Mouse (Mus musculus) MEL (cell line): ENCODE measurements around the gene Naa11. TPM values are rescaled to one million over a fixed set of nuclear protein-coding genes. Genes with fewer than 3 reads are reported as not detected.

Experiments
- DNase-seq: peaks from one replicate; pipeline ENCODE4 v3.0.0; 2011; ENCODE audit warnings: low read depth, low spot score
- H3K27ac ChIP-seq: 2 replicates; pipeline ENCODE4 v1.5.1; 2012; ENCODE audit warnings: low read depth, mild to moderate bottlenecking, control low read depth, low read length, moderate library complexity; ENCODE audit not compliant: control insufficient read depth
- H3K27me3 ChIP-seq, 2 experiments: fragments of 150-350 bp in 1 of 2; sonication (generic) in 1 of 2; 2 replicates each; pipeline ENCODE4 v1.6.1; 2012; ENCODE audit warnings: low read length in 2 of 2, mild to moderate bottlenecking in 2 of 2, improper control_type of control experiment in 1 of 2, moderate library complexity in 1 of 2; ENCODE audit not compliant: insufficient read depth in 2 of 2, control insufficient read depth in 1 of 2
- H3K36me3 ChIP-seq, 2 experiments: 2 replicates each; pipeline ENCODE4 v1.6.1; 2012 to 2014; ENCODE audit warnings: low read length in 2 of 2, improper control_type of control experiment in 1 of 2, inconsistent platforms in 1 of 2, mild to moderate bottlenecking in 1 of 2; ENCODE audit not compliant: insufficient read depth in 2 of 2, control insufficient read depth in 1 of 2
- H3K4me1 ChIP-seq, 2 experiments: fragments of 150-350 bp in 1 of 2; sonication (generic) in 1 of 2; 2 replicates each; pipeline ENCODE4 v1.6.1; 2012; ENCODE audit warnings: low read length in 2 of 2, improper control_type of control experiment in 1 of 2, mild to moderate bottlenecking in 1 of 2; ENCODE audit not compliant: insufficient read depth in 2 of 2, control insufficient read depth in 1 of 2
- H3K4me3 ChIP-seq, 2 experiments: fragments of 150-350 bp in 1 of 2; sonication (generic) in 1 of 2; 2 replicates each; pipeline ENCODE4 v1.5.1; 2012; ENCODE audit warnings: low read depth in 2 of 2, low read length in 2 of 2, mild to moderate bottlenecking in 2 of 2, moderate library complexity in 2 of 2, control low read depth in 1 of 2, improper control_type of control experiment in 1 of 2; ENCODE audit not compliant: control insufficient read depth in 1 of 2, insufficient read depth in 1 of 2
- H3K79me2 ChIP-seq: 2 replicates; pipeline ENCODE4 v1.6.1; 2012; ENCODE audit warnings: mild to moderate bottlenecking, low read length, moderate library complexity; ENCODE audit not compliant: control insufficient read depth, poor library complexity, insufficient read depth
- H3K9ac ChIP-seq: 2 replicates; pipeline ENCODE4 v1.6.1; 2012; ENCODE audit warnings: low read depth, mild to moderate bottlenecking, control low read depth, low read length, moderate library complexity; ENCODE audit not compliant: control insufficient read depth, poor library complexity, severe bottlenecking
- H3K9me3 ChIP-seq: fragments of 150-350 bp; sonication (generic); replicated peaks from 2 replicates; pipeline ENCODE4 v1.6.1; 2012; ENCODE audit warnings: mild to moderate bottlenecking, low read length, improper control_type of control experiment, moderate library complexity; ENCODE audit not compliant: insufficient read depth
- BHLHE40 ChIP-seq: IDR thresholded peaks from 2 replicates; pipeline ENCODE4 v1.6.1; 2012; ENCODE audit warnings: low read depth, mild to moderate bottlenecking, inconsistent platforms, low read length, improper control_type of control experiment, borderline replicate concordance
- CHD1 ChIP-seq: IDR thresholded peaks from 2 replicates; pipeline ENCODE4 v1.6.1; 2012; ENCODE audit warnings: low read depth, mild to moderate bottlenecking, inconsistent platforms, low read length, improper control_type of control experiment
- CHD2 ChIP-seq: IDR thresholded peaks from 2 replicates; pipeline ENCODE4 v1.6.1; 2011; ENCODE audit warnings: low read length, improper control_type of control experiment
- CTCF ChIP-seq, 3 experiments: IDR thresholded peaks in 2 of 3; conservative IDR thresholded peaks in 1 of 3; 2 replicates each; pipeline ENCODE4 v1.5.1; 2011 to 2012; ENCODE audit warnings: low read length in 3 of 3, low read depth in 2 of 3, mild to moderate bottlenecking in 2 of 3, improper control_type of control experiment in 1 of 3, inconsistent platforms in 1 of 3, mixed read lengths in 1 of 3, moderate library complexity in 1 of 3; ENCODE audit not compliant: control insufficient read depth in 1 of 3, insufficient read depth in 1 of 3, poor library complexity in 1 of 3, severe bottlenecking in 1 of 3
- E2F4 ChIP-seq: IDR thresholded peaks from 2 replicates; pipeline ENCODE4 v1.6.1; 2011; ENCODE audit warnings: low read depth, low read length, improper control_type of control experiment, borderline replicate concordance
- ETS1 ChIP-seq: IDR thresholded peaks from 2 replicates; pipeline ENCODE4 v1.6.1; 2012; ENCODE audit warnings: low read depth, mild to moderate bottlenecking, inconsistent platforms, low read length, improper control_type of control experiment, moderate library complexity
- GABPA ChIP-seq: IDR thresholded peaks from 2 replicates; pipeline ENCODE4 v1.6.1; 2012; ENCODE audit warnings: low read depth, mild to moderate bottlenecking, inconsistent platforms, low read length, improper control_type of control experiment, moderate library complexity
- GATA1 ChIP-seq: IDR thresholded peaks from 2 replicates; pipeline ENCODE4 v1.6.1; 2011; ENCODE audit warnings: low read depth, low read length, improper control_type of control experiment
- HCFC1 ChIP-seq: IDR thresholded peaks from 2 replicates; pipeline ENCODE4 v1.6.1; 2012; ENCODE audit warnings: low read depth, mild to moderate bottlenecking, inconsistent platforms, low read length, improper control_type of control experiment, moderate library complexity
- JUND ChIP-seq: IDR thresholded peaks from 2 replicates; pipeline ENCODE4 v1.6.1; 2011; ENCODE audit warnings: low read depth, mild to moderate bottlenecking, improper control_type of control experiment, low read length
- MAZ ChIP-seq: IDR thresholded peaks from 2 replicates; pipeline ENCODE4 v1.6.1; 2012; ENCODE audit warnings: low read depth, mild to moderate bottlenecking, inconsistent platforms, low read length, improper control_type of control experiment
- MXI1 ChIP-seq: IDR thresholded peaks from 2 replicates; pipeline ENCODE4 v1.6.1; 2011; ENCODE audit warnings: mild to moderate bottlenecking, low read depth, low read length, improper control_type of control experiment
- MYC ChIP-seq: IDR thresholded peaks from 2 replicates; pipeline ENCODE4 v1.6.1; 2011; ENCODE audit warnings: low read depth, mild to moderate bottlenecking, low read length, improper control_type of control experiment, moderate library complexity
- NELFE ChIP-seq: IDR thresholded peaks from 2 replicates; pipeline ENCODE4 v1.6.1; 2011; ENCODE audit warnings: low read depth, low read length, improper control_type of control experiment
- POLR2AphosphoS5 ChIP-seq: IDR thresholded peaks from 2 replicates; pipeline ENCODE4 v1.6.1; 2012; ENCODE audit warnings: low read depth, borderline replicate concordance, mild to moderate bottlenecking, inconsistent platforms, low read length, moderate library complexity, mixed read lengths
- RAD21 ChIP-seq: IDR thresholded peaks from 2 replicates; pipeline ENCODE4 v1.6.1; 2011; ENCODE audit warnings: mild to moderate bottlenecking, low read depth, low read length, improper control_type of control experiment
- RCOR1 ChIP-seq: IDR thresholded peaks from 2 replicates; pipeline ENCODE4 v1.6.1; 2012; ENCODE audit warnings: low read depth, mild to moderate bottlenecking, inconsistent platforms, low read length, improper control_type of control experiment
- SMC3 ChIP-seq: IDR thresholded peaks from 2 replicates; pipeline ENCODE4 v1.6.1; 2011; ENCODE audit warnings: low read depth, low read length, improper control_type of control experiment
- TAL1 ChIP-seq: IDR thresholded peaks from 2 replicates; pipeline ENCODE4 v1.6.1; 2012; ENCODE audit warnings: mild to moderate bottlenecking, inconsistent platforms, low read length, moderate library complexity, mixed read lengths
- UBTF ChIP-seq: IDR thresholded peaks from 2 replicates; pipeline ENCODE4 v1.6.1; 2012; ENCODE audit warnings: low read depth, mild to moderate bottlenecking, inconsistent platforms, low read length, improper control_type of control experiment, moderate library complexity, borderline replicate concordance; ENCODE audit not compliant: insufficient read depth
- USF1 ChIP-seq: IDR thresholded peaks from 2 replicates; pipeline ENCODE4 v1.6.1; 2014; ENCODE audit warnings: low read depth, mild to moderate bottlenecking, inconsistent platforms, low read length, improper control_type of control experiment, moderate library complexity
- ZC3H11A ChIP-seq: IDR thresholded peaks from 2 replicates; pipeline ENCODE4 v1.6.1; 2012; ENCODE audit warnings: low read depth, mild to moderate bottlenecking, inconsistent platforms, low read length, improper control_type of control experiment
- ZKSCAN1 ChIP-seq: IDR thresholded peaks from 2 replicates; pipeline ENCODE4 v1.6.1; 2012; ENCODE audit warnings: low read depth, mild to moderate bottlenecking, inconsistent platforms, low read length, improper control_type of control experiment, moderate library complexity
- polyA plus RNA-seq, 2 experiments: library from polyadenylated mRNA; stranded (reverse) in 1 of 2; unstranded in 1 of 2; fragments of >175 nt in 1 of 2; fragments of >200 nt in 1 of 2; gene quantifications; 2 replicates each; pipeline versions ENCODE4 v1.2.1 to v1.2.4; 2012; ENCODE audit warnings: low replicate concordance in 2 of 2, low read depth in 1 of 2; ENCODE audit not compliant: insufficient read length in 2 of 2, insufficient read depth in 1 of 2, missing spikeins in 1 of 2
- total RNA-seq: library from RNA; depleted of rRNA; stranded (reverse); fragments of 300-350 nt; gene quantifications from 2 replicates; pipeline ENCODE4 v1.2.3, GENCODE M21; 2012; rRNA removed

The Naa11 gene
- total RNA-seq: not detected in 2 replicates
- not detected for polyA plus RNA-seq

DNA sequence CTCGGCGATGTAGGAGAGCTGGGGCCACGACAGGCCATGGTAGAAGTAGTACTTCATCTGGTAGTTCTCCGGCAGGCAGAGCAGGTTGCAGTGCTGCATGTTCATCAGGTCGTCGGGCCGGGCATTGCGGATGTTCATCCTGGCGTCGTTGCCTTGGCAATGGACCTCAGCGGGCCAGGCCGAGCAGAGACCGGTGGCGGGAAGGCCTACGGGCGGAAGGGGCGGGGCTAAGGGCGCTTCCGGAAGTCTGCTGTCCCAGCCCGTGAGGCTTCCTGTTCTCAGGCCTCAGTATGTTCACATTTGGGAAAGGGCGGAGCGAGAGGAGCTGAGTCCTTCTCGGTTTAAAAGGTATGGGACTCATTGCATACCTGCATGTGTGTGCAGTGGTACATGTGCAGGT is at the start of gene Naa11:
TSS of gene Naa11 (minus strand) at position 220 of the 400 bp plus-strand sequence.
- no peaks in the 10 kb centered on the region; a peak in 1 of 4 replicates for H3K27me3 ChIP-seq
- TF ChIP-seq E2F4 (no peak), GATA1 (no peak), RCOR1 (no peak), MXI1 (no peak), HCFC1 (no peak), CTCF (IDR thresholded peaks at IDR 0.05 in 2 of 3, conservative IDR thresholded peaks at IDR 0.05 in 1 of 3; ENCODE audit: control insufficient read depth in 1 of 3, insufficient read depth in 1 of 3, low read depth in 2 of 3, low read length in 3 of 3, poor library complexity in 1 of 3, severe bottlenecking in 1 of 3) (no peak), CHD1 (no peak), BHLHE40 (no peak), JUND (no peak), NELFE (no peak), POLR2AphosphoS5 (no peak), ETS1 (no peak)
- H3K9ac ChIP-seq: no peak within 1 kb of the TSS
- H3K9me3 ChIP-seq: no peaks in the 10 kb centered on the region
- H3K27ac ChIP-seq: no peak within 1 kb of the TSS
- no peak for DNase-seq
- no peaks in the 10 kb centered on the region for H3K79me2 ChIP-seq
- H3K36me3 ChIP-seq: no peaks in the 10 kb centered on the region
- no peak within 1 kb of the TSS for H3K4me3 ChIP-seq
- H3K4me1 ChIP-seq: no peaks in the 10 kb centered on the region

DNA sequence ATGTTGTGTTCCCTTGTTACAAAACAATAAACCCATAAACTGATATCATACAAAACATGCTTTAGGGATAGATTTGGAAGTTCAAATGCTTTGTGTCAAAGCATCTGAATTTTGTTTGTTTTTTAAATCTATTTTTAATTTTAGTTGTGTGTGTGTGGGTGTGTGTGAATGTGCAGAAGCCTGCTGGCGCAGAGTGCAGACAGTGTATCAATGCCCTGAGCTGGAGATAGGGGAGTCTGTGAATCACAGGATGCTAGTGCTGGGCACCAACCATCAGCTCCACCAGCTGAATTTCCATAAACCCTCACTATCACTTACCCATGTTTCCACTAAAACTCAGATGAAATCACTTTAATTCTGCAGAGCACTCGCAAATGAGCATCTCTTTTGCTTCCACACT is 40.3 kb upstream of the Naa11 start:
- TF ChIP-seq ZKSCAN1: no peak
- TF ChIP-seq TAL1: no peak
- H3K27ac ChIP-seq: no peak overlapping the region

DNA sequence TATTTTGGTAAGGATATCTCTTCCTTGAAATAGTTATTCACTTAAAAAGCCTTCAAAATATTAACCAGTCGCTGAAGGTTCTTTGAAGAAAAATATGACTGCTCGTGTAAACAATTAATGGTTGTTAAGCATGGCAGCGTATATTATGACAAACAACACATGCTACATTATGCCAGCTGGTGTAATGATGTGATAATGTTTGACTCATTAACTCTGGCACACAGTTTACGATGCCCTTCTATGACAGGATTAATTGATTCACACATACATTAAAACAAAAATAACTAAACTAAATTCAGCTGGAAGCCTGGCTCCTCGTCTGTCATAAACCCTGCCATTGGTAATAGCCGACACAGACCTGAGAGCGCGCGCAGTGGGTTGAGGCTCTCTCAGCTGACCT is 37.8 kb upstream of the Naa11 start:
- H3K4me1 ChIP-seq: no peaks in the 10 kb centered on the region
- no peak overlapping the region for H3K9ac ChIP-seq
- no peak for DNase-seq
- H3K79me2 ChIP-seq: no peaks in the 10 kb centered on the region
- no peaks in the 10 kb centered on the region for H3K9me3 ChIP-seq
- no peaks in the 10 kb centered on the region for H3K36me3 ChIP-seq
- TF ChIP-seq MAZ (no peak), BHLHE40 (no peak), UBTF (no peak), POLR2AphosphoS5 (no peak), USF1 (no peak), RAD21 (no peak), ZC3H11A (no peak), SMC3 (no peak), GABPA (no peak), MYC (no peak), CHD2 (no peak)
- H3K27ac ChIP-seq: no peak overlapping the region
- H3K27me3 ChIP-seq: no peaks in the 10 kb centered on the region
- no peak overlapping the region for H3K4me3 ChIP-seq

More for the DNA sequence above, 40.3 kb upstream of the Naa11 start:
- Histone ChIP-seq H3K36me3 (no peaks in the 10 kb centered on the region), H3K9me3 (no peaks in the 10 kb centered on the region), H3K79me2 (no peaks in the 10 kb centered on the region), H3K4me1 (no peaks in the 10 kb centered on the region), H3K9ac (no peak overlapping the region), H3K4me3 (no peak overlapping the region), H3K27me3 (no peaks in the 10 kb centered on the region)
- no peak for DNase-seq
